In genomic region chr11:30483286-30483685, GRCm38 (mm10) we compare ENCODE assay signal across 19 mouse cellular contexts. TPM values are rescaled to one million over a fixed set of nuclear protein-coding genes. Genes with fewer than 3 reads are reported as not detected.
"Had no signal": no experiment of that assay in that cellular context is flagged by ENCODE, and none has a peak within 500 bp of the region (broad histone marks: within the 10 kb centered on the region; RNA-seq: fewer than 3 reads in every experiment).

No protein-coding gene starts in this region.

- H3K27me3 ChIP-seq: liver, embryonic 15.5 days; midbrain, embryonic 15.5 days; neural tube, embryonic 13.5 days; stomach, embryonic 15.5 days had no signal

- DNase-seq: kidney, postnatal 14 days; lung, adult 2 months; lung, postnatal 36 days; retina, postnatal 1 day; right cerebral cortex, postnatal 4 days; thymus, postnatal 4 days had no signal

- H3K27ac ChIP-seq: limb, embryonic 10.5 days; liver, embryonic 15.5 days; midbrain, embryonic 10.5 days; midbrain, embryonic 15.5 days; neural tube, embryonic 13.5 days; stomach, embryonic 15.5 days had no signal

- H3K4me1 ChIP-seq: limb, embryonic 10.5 days; liver, embryonic 15.5 days; midbrain, embryonic 10.5 days; midbrain, embryonic 15.5 days; neural tube, embryonic 13.5 days; stomach, embryonic 15.5 days had no signal

- ATAC-seq: lung, postnatal 0 days; midbrain, embryonic 15.5 days had no signal

- H3K36me3 ChIP-seq: limb, embryonic 10.5 days; liver, embryonic 15.5 days; midbrain, embryonic 10.5 days; midbrain, embryonic 15.5 days; neural tube, embryonic 13.5 days; stomach, embryonic 15.5 days had no signal

- H3K9me3 ChIP-seq: limb, embryonic 10.5 days; liver, embryonic 15.5 days; midbrain, embryonic 10.5 days; midbrain, embryonic 15.5 days; neural tube, embryonic 13.5 days; stomach, embryonic 15.5 days had no signal

- H3K9ac ChIP-seq: liver, embryonic 15.5 days; midbrain, embryonic 15.5 days; neural tube, embryonic 13.5 days; stomach, embryonic 15.5 days had no signal

- H3K4me3 ChIP-seq: limb, embryonic 10.5 days; liver, embryonic 15.5 days; midbrain, embryonic 10.5 days; midbrain, embryonic 15.5 days; neural tube, embryonic 13.5 days; stomach, embryonic 15.5 days had no signal

- H3K4me2 ChIP-seq: liver, embryonic 11.5 days; liver, embryonic 15.5 days; midbrain, embryonic 15.5 days; neural tube, embryonic 13.5 days; stomach, embryonic 15.5 days had no signal

RNA-seq across cellular contexts. Expression of gene 4930505A04Rik, which starts 11.7 kb away (rescaled TPM):
- total RNA-seq: megakaryocyte progenitor cell, adult 5-6 weeks had no signal
- polyA plus RNA-seq: kidney, embryonic 14.5 days; large intestine, adult 2 months; limb, embryonic 10.5 days; limb, embryonic 14.5 days; liver, embryonic 11.5 days; liver, embryonic 15.5 days; lung, adult 2 months; midbrain, embryonic 10.5 days; neural tube, embryonic 13.5 days; spleen, adult 2 months; stomach, embryonic 15.5 days had no signal
